Mouse (Mus musculus) ES-E14 (cell line): ENCODE measurements around the gene Grid1.

Experiments used
- HCFC1 ChIP-seq: IDR thresholded peaks from 2 replicates; pipeline ENCODE4 v1.6.1; 2012; ENCODE audit warnings: low read length, inconsistent platforms, borderline replicate concordance; ENCODE audit not compliant: insufficient read depth
- ZNF384 ChIP-seq: IDR thresholded peaks from 2 replicates; pipeline ENCODE4 v1.6.1; 2012; ENCODE audit warnings: low read depth, low read length, inconsistent platforms

- TF ChIP-seq HCFC1 (no peak), ZNF384 (no peak)
Measured at GRCm38 (mm10) chr14:35049231-35049630, 229.3 kb downstream of the Grid1 start.
